Mouse (Mus musculus): ENCODE results near the gene Pagr1a. TPM values are rescaled to one million over a fixed set of nuclear protein-coding genes. Genes with fewer than 3 reads are reported as not detected.

The Pagr1a gene
- 10 to 100 TPM; 12.4 to 15.4 TPM for total RNA-seq (2021)
- long read RNA-seq, experiment 1, transcript Pagr1a-202 (3 exons, 1,430 nt) = major isoform, 33 of 33 reads
- long read RNA-seq, experiment 1, partial matches to known transcripts = 0 of 33 reads
- long read RNA-seq, experiment 1, other reads (novel, unspliced or antisense) = 0 of 33 reads
- long read RNA-seq, experiment 2, transcript Pagr1a-202 (3 exons, 1,430 nt) = major isoform, 37 of 37 reads
- long read RNA-seq, experiment 2, partial matches to known transcripts = 0 of 37 reads
- long read RNA-seq, experiment 2, other reads (novel, unspliced or antisense) = 0 of 37 reads

GRCm38 (mm10) chr7:127016971-127017949, at the start of gene Pagr1a:
Pagr1a (minus strand) TSS chr7:127017352.
- peak; percentile 81 to 95 for DNase-seq (ENCODE audit: low spot score in 2 of 2)

DNA sequence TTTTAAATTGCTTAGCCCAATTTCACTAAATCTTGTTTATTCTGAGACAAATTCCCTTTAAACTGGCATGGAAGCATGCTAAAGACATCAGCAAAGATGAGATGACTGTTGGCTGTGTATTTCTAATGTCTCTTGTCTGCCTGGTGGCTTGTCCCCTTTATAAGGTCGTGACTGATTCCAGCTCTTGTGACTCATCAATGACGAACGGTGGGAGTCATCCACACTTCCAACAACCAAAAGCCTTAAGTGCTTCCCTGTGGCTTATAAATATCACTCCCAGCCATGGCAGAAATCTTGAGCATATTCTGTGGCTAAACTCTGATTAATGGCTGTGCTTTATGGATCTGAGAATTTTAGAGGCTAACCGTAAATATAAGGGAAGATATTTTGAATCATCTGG, 49.2 kb upstream of the Pagr1a start:
- DNase-seq (ENCODE audit: low spot score in 2 of 2) = no peak

- no peak for DNase-seq (ENCODE audit: low spot score in 2 of 2)
Measured at GRCm38 (mm10) chr7:127065538-127065937, 48.4 kb upstream of the Pagr1a start.

DNA sequence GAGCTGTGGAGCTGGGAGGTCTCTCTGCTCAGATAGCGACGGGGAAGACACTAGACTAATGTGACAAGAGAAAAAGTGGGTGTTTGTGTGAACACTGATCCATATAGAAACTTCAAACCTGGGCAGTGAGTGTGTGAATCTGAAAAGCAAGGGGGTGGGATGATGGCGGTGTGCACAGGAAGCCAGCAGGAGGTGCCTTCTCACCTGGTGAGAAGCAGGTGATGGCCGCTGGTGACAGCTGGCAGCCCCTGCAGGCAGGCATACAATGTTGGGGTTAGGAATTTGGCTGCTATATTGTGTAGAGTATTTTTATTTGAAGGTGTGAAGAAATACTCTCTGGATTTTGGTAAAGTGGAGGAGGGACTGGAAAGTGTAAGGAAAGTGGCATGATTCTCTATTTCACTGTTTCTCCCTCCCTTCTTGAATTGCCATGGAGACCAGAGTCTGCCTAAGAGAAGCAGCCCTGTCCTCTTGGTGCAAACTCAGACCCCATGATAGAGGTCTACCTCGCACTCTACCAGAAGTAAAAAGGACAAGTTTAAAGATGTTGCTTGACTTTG, 38.0 kb upstream of the Pagr1a start:
- no peak for DNase-seq (ENCODE audit: low spot score in 2 of 2)

GRCm38 (mm10) chr7:127041851-127042672, 24.9 kb upstream of the Pagr1a start, which contains the start of gene Kif22:
Kif22 (minus strand) TSS chr7:127042471.
- peak; percentile 76 to 86 for DNase-seq (ENCODE audit: low spot score in 2 of 2)

- DNase-seq (ENCODE audit: low spot score in 2 of 2) = no peak
Measured at GRCm38 (mm10) chr7:127031244-127031643, 14.1 kb upstream of the Pagr1a start.

DNA sequence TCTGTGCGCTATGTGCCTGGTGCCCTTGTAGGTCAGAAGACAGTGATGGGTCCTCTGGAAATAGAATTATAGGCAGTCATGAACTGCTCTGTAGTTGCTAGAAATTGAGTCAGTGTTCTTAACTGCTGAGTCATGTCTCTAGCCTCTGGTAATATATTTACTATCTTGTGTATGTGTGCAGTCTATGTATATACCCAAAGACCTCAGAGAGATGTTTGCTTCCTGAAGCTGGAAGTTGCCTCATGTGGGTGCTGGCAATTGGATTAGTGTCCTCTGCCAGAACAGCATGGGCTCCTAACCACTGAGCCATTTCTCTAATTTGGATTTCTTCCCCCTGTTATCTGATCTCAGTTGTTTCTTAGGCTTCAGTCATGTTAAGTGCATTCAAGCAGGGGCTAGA, 13.0 kb upstream of the Pagr1a start:
- no peak for DNase-seq (ENCODE audit: low spot score in 2 of 2)

DNA sequence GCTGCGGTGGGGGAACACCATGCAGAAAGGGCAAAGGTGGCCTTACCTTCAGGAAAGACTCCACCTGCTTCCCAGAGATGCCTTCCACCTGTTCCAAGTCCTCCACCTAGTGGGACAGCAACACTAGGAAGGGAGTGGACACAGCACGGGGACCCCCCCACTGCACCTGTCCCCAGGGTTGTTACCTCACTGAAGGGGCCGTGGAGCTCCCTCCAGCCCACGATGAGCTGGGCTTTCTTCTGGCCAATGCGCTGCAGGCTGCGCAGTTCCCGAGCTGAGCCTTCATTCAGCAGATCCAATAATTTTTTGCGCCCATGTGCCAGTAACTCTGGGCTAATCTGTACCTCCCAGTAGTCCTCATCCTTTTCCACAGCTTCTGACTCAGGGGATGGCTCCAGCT, 10.7 kb upstream of the Pagr1a start:
- DNase-seq (ENCODE audit: low spot score in 2 of 2) = no peak

DNA sequence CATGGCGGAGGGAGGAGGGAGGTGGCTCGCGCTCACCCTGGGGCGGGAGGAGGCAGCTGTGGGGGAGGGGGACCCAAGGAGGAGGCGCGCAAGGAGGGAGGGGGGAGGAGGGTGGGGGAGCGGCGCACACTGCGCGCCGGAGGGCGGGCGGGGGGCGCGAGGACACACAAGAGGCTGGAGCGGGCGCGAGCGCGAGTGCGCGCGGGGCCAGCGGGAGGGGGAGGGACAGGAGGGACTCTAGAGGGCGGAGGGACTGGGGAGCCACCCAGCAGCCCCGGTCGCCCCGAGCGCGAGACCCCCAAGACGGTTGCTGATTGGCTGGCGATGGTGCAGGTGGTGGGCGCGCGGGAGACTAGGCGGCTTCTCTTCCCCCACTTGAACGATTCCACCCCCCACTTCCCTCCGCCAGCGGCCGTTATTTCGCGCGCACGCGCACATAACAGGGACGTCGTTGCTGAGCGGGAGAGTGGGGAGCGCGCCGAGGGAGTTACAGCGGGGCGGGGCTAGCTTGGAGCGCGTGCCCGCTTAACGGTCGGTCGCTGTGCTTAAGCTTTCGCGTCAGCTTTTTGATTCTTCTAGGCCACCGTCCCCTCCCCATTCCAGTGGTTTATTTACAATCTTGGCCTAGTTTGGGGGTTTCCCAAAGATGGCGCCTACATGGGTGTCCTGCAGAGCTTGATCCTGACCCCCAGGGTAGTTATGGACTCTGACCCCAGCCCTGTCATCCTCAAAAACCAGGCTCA, 10.0 kb upstream of the Pagr1a start, which contains the start of gene Maz:
Gene Maz, minus strand, starts transcription at position 54 of the 743 bp plus-strand sequence.
- DNase-seq (ENCODE audit: low spot score in 2 of 2) = peak; percentile 94 to 99

DNA sequence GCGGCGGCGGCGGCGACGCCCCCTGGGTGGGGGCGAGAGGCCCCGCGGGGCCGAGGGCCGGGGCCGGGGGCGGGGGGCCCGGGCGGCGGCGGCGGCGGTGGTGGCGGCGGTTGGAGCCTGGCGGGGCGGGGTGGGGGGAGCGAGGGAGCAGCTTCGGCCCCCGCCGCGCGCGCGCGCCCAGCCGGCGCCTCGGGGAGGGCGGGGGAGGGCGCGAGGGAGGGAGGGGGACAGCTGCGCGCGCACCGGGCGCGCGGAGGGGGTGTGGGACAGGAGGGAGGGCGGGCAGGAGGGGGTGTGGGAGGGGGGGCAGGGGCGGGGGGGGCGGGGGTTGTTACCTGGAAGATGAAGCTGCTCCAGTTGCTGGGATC, 9.4 kb upstream of the Pagr1a start:
- peak in 1 of 2 experiments; percentile 68 for DNase-seq (ENCODE audit: low spot score in 2 of 2)

DNA sequence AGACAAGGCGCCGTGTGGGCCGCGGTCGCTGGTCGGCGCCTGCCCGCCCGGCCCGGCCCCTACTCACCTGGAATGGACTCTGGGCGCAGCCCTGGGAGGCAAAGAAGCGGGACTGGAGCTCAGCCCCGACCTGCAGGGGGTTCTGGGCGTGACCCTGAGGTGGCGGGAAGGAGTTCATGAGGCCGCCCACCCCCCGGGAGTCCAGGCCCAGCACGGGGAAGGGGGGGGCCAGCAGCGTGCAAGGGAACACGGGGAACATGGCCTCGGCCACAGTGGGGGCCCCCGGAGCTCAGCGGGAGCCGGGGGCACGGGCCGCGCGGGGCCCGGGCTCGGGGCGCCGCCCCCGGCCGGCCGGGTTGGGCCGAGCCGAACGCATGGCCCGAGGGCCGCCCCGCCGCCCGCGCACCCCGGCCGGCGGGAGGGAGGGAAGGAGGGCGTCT, 9.0 kb upstream of the Pagr1a start:
- DNase-seq (ENCODE audit: low spot score in 2 of 2) = peak; percentile 51 to 62

DNA sequence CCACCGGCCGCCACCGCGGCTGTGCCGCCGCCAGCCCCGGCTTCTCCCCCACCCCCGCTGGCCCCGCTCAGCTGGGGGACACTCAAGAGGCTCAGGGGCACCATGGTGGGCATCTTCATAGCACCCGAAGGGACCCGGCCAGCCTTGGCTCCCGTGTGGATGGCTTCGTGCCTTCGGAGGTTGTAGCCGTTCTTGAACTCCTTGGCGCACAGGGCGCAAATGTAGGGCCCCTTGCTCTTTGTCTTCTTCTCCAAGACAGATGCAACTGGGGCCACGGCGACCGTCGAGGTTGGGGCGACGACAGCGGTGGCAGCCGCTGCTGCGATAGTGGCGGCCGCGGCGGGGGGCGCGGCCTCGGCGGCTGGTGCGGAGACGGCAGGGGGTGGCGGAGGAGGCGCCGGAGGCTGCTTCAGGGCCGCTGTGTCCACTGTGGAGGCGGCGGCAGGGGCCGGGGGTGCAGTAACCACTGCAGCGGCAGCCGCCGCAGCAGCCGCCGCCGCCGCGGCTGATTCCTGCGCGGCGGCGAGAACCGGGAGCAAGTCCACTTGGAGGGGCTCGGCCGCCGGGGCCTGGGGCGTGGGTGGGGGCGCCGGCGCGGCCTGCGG, 8.5 kb upstream of the Pagr1a start:
- peak in 1 of 2 experiments; percentile 44 for DNase-seq (ENCODE audit: low spot score in 2 of 2)

DNA sequence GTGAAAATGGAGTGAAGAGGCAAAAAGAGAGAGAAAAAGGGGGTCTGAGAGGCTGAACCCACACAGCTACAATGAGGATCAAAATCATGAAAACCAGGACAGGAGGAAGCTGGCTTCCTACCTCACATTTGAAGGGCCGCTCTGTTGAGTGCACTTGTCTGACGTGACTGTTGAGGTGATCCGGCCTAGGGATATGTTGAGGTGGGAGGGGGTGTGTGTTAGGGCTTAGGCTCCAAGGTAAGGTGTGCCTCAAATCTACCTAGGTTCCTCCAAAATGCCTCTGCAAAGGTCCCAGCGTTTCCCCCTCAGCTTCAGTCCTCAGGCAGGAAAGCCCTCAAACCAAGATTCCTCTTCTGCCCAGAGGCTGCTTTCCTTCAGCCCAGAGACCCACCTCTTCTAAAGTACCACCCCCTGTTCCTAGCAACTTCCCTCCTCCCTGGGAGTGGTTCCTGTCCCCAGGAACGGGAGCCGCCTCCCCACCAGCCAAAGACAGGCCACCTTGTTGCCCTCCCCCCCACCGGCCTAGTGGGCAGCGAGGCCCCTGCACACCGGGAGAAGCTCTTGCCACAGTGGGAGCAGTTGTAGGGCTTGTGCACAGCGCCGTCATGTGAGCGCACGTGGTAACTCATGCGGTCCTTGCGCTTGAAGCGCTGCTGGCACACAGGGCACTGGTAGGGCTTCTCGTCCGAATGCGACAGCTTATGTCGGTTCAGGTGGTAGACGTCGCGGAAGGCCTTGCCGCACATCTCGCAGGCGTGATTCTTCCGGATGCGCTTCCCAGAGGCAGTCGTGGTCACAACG, 7.8 kb upstream of the Pagr1a start:
- DNase-seq (ENCODE audit: low spot score in 2 of 2) = peak; percentile 64 to 65

DNA sequence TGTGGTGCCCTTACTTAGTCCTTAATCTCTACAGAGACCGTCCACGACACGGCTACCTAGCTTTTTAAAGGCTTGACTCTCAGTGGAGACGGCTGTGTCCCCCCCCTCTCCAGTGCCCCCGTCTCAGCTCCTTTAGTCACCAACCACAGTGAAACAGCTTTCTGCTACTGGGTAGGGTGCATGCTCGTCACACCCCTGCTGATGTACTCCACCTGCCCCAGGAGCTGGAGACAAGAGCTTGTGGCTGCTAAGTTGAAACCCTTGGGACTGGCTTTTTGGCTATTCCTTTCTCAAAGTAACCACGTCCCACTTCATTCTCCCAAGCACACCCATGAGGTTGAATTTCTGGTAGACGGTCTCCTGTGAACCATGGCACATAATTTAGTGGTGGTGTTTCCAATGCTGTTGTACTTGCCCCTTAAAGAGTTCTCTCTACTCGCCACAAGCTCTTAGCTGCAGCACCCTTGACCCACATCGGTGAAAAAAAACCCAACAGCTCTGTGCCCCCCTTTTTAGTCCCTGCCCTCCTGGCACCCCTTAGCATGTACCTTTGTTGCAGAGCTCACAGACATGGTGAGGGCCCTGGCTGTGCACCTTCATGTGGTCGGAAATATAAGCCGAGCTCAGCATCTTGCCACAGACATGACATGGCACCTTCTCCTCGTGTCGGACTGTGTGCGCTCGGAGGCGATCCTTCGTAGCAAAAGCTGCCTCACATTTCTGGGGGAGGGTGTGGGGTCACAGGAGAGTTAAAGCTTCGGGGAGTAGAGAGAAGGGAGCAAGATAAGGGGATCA, 6.9 kb upstream of the Pagr1a start:
- no peak for DNase-seq (ENCODE audit: low spot score in 2 of 2)

GRCm38 (mm10) chr7:127023272-127023691, 6.1 kb upstream of the Pagr1a start:
- no peak for DNase-seq (ENCODE audit: low spot score in 2 of 2)

DNA sequence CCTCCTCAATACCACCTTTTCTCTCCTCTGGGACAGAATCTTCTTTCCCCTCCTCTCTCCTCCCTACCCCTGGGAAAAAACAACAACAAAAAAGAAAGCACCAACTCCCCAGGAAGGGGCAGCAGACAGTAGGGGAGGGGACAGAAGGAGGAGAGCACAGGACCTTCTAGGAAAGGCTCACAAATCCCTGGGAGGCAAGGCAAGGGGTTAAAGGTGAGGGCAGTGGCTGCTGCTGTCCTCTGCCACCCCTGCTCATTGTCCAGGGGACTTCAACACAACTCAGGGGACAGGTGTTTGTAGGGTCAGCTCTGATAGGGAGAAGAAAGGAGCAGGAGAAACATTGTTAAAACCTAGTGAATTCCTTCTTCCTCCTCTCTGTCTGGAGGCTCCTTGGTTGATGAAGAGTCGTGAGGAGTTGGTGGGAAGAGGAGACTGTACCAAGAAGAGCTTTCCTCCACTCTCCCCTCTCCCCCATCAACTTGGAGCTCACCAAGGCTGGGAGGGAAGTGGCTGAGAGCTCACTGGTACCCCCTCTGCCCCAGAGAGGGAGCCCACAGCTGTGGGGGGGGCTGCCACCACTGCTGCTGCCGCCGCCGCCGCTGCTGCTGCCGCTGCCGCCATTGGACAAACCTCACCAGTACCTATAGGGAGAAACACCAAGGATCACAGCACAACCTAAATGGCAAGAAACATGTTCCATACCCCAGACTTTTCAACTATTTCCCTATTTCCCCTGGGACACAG, 5.5 kb upstream of the Pagr1a start:
- no peak for DNase-seq (ENCODE audit: low spot score in 2 of 2)

Measured in adrenal gland, postnatal 4 days (tissue).